Mouse (Mus musculus) naive thymus-derived CD4-positive, alpha-beta T cell, adult 2 months (primary cell): ENCODE measurements at regions not wholly inside any gene's neighbourhood (a gene's known extent, or its start where the extent isn't known, plus 50 kb on each side); places are given as distances from the start of the nearest gene placed in this dataset.
"Not testable (repeated sequence)": the region's sequence is repeated elsewhere in the genome, so short reads cannot be mapped to it uniquely, and the experiment has no call there.

ENCODE experiments used
- DNase-seq: peaks from one replicate; pipeline ENCODE4 v3.0.0-alpha.2; 2011; ENCODE audit warnings: low read depth

GRCm38 (mm10) chr19:35034408-35034807 is 112.2 kb downstream of the Kif20b start:
- no peak for DNase-seq

- DNase-seq, result no peak
These were observed 123.4 kb downstream of the Kif20b start for GRCm38 (mm10) chr19:35045576-35045975.

- no peak for DNase-seq
These were observed 144.3 kb downstream of the Kif20b start for GRCm38 (mm10) chr19:35066352-35066935.

- no peak for DNase-seq
These were observed 159.0 kb downstream of the Kif20b start for GRCm38 (mm10) chr19:35081126-35081525.

- no peak for DNase-seq
These were observed 179.1 kb downstream of the Kif20b start for GRCm38 (mm10) chr19:35101244-35101643.

- no peak for DNase-seq
These were observed 192.2 kb downstream of the Kif20b start for GRCm38 (mm10) chr19:35114313-35114712.

- DNase-seq, result peak; percentile 48
These were observed 203.1 kb downstream of the Kif20b start for GRCm38 (mm10) chr19:35125278-35125677.

GRCm38 (mm10) chr19:35126594-35127051 is 204.5 kb downstream of the Kif20b start:
- DNase-seq, result peak; percentile 43

- no peak for DNase-seq
These were observed 205.9 kb downstream of the Kif20b start for GRCm38 (mm10) chr19:35128104-35128503.

GRCm38 (mm10) chr19:35143131-35143530 is 221.0 kb downstream of the Kif20b start:
- DNase-seq, result no peak

GRCm38 (mm10) chr19:35143781-35144180 is 221.6 kb downstream of the Kif20b start:
- no peak for DNase-seq

GRCm38 (mm10) chr19:35149476-35149875 is 227.3 kb downstream of the Kif20b start:
- DNase-seq, result not testable (repeated sequence)

- no peak for DNase-seq
These were observed 228.9 kb downstream of the Kif20b start for GRCm38 (mm10) chr19:35150780-35151725.

- DNase-seq, result no peak
These were observed 229.7 kb downstream of the Kif20b start for GRCm38 (mm10) chr19:35151841-35152240.

- DNase-seq, result no peak
These were observed 235.7 kb downstream of the Kif20b start for GRCm38 (mm10) chr19:35157849-35158248.

GRCm38 (mm10) chr19:35164727-35165126 is 242.6 kb downstream of the Kif20b start:
- no peak for DNase-seq

- no peak for DNase-seq
These were observed 248.4 kb downstream of the Kif20b start for GRCm38 (mm10) chr19:35170554-35170953.

GRCm38 (mm10) chr19:35180102-35180501 is 257.9 kb downstream of the Kif20b start:
- DNase-seq, result no peak

- DNase-seq, result no peak
These were observed 283.5 kb downstream of the Kif20b start for GRCm38 (mm10) chr19:35205557-35206239.

GRCm38 (mm10) chr19:35244188-35244587 is 322.0 kb downstream of the Kif20b start:
- DNase-seq, result no peak

GRCm38 (mm10) chr19:35247531-35247930 is 325.4 kb downstream of the Kif20b start:
- no peak for DNase-seq

GRCm38 (mm10) chr19:35258634-35259033 is 336.5 kb downstream of the Kif20b start:
- DNase-seq, result not testable (repeated sequence)

- DNase-seq, result no peak
These were observed 340.9 kb downstream of the Kif20b start for GRCm38 (mm10) chr19:35263101-35263500.
